Mouse (Mus musculus) erythroblast, embryonic 14.5 days (primary cell): ENCODE data around the gene Negr1. TPM values are rescaled to one million over a fixed set of nuclear protein-coding genes. Genes with fewer than 3 reads are reported as not detected.

Source experiments
- H3K27me3 ChIP-seq: 2 replicates; pipeline ENCODE4 v1.6.1; 2012; ENCODE audit warnings: inconsistent platforms; ENCODE audit not compliant: control insufficient read depth
- H3K36me3 ChIP-seq: 2 replicates; pipeline ENCODE4 v1.6.1; 2012; ENCODE audit warnings: mild to moderate bottlenecking, inconsistent platforms; ENCODE audit not compliant: control insufficient read depth
- H3K4me1 ChIP-seq: 2 replicates; pipeline ENCODE4 v1.6.1; 2012; ENCODE audit warnings: inconsistent platforms; ENCODE audit not compliant: control insufficient read depth
- H3K4me3 ChIP-seq: replicated peaks from 2 replicates; pipeline ENCODE3; 2012; ENCODE audit warnings: moderate library complexity, mild to moderate bottlenecking, inconsistent platforms
- H3K9me3 ChIP-seq: 2 replicates; pipeline ENCODE4 v1.6.1; 2012; ENCODE audit warnings: low read length, inconsistent platforms, mixed read lengths; ENCODE audit not compliant: control insufficient read depth
- GATA1 ChIP-seq: IDR thresholded peaks from 2 replicates; pipeline ENCODE4 v1.6.1; 2012; ENCODE audit warnings: low read length, inconsistent platforms, mixed read lengths
- TAL1 ChIP-seq: IDR thresholded peaks from 3 replicates; pipeline ENCODE4 v1.6.1; 2012; ENCODE audit warnings: low read length, inconsistent platforms, mixed read lengths
- polyA plus RNA-seq: library from polyadenylated mRNA; stranded (reverse); fragments of >175 nt; gene quantifications from 2 replicates; pipeline ENCODE4 v1.2.3, GENCODE M21; 2012

The Negr1 gene
- polyA plus RNA-seq, 1 experiment, result 0.02 TPM

DNA sequence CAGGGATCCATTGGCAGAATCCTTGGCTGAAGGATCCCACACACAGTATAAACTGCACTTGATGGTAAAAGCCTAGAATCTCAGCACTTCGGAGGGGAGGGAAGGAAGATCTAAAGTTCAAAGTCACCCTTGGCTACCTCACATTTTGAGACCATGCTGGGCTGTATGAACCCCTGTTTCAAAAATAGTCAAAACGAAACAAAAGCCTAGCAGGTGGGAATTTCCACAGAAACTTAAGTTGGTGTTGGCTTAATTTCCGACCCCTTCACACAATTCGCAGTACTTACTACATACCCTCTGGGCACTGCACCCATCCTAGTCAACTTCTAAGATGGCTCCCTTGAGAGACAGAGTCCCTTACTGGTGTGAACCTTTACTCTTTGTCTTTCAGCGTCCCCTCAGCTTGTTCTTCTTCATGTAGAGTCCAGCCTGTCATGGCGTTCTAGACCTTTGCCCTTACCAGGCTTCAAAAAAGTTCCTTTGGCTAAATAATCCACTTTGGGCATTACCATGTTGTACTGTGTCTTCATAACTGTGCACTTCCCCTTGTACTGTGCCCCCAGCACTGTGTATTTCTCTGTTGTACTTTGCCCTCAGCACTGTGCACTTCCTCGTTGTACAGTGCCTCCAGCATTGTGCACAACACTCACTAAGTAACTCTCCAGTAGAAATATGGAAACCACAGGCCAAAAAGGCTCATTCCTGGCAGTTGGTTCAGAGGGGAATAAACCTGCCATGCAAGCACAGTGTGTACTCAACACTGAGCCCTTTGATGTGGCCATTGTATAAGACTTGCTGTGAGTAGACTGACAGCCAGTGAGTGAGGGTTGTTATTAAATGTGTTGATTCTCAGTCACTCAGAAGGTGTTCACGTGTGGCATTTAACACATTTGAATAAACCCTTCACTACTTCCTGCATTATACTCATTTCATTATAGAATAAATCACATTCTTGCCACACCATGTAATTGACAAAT is 521.5 kb downstream of the Negr1 start:
- no peak overlapping the region for H3K4me3 ChIP-seq
- TF ChIP-seq GATA1, result no peak
- no peak for TF ChIP-seq TAL1
- H3K27me3 ChIP-seq, result no peaks in the 10 kb centered on the region
- H3K9me3 ChIP-seq, result peaks cover 6% of the 10 kb centered on the region; the same call in 1 of the 2 replicates
- no peaks in the 10 kb centered on the region for H3K36me3 ChIP-seq
- H3K4me1 ChIP-seq, result no peaks in the 10 kb centered on the region

DNA sequence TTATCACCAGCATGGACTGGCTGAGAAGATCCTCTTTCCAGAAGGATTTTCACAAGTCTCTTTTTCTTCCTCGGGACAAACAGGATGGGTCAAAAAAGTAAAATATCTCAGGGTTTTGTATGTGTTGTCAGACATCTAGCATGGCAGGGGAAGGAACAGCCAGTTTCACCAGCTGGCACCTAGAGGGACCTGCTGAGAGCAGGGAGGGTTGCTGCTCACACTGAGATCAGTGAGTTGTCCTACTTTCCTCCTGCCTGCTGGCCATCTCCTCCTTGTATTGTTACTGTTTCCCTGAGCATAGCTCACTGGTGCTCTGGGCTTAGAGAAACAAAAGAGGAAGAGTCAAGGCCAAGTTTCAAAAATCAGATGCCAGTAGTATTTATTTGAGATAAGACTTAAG is 523.6 kb downstream of the Negr1 start:
- no peak overlapping the region for H3K4me3 ChIP-seq
- H3K9me3 ChIP-seq, result peaks cover 3% of the 10 kb centered on the region; the same call in 1 of the 2 replicates
- H3K36me3 ChIP-seq, result no peaks in the 10 kb centered on the region
- no peaks in the 10 kb centered on the region for H3K27me3 ChIP-seq
- no peak for TF ChIP-seq TAL1
- TF ChIP-seq GATA1, result no peak
- H3K4me1 ChIP-seq, result no peaks in the 10 kb centered on the region

DNA sequence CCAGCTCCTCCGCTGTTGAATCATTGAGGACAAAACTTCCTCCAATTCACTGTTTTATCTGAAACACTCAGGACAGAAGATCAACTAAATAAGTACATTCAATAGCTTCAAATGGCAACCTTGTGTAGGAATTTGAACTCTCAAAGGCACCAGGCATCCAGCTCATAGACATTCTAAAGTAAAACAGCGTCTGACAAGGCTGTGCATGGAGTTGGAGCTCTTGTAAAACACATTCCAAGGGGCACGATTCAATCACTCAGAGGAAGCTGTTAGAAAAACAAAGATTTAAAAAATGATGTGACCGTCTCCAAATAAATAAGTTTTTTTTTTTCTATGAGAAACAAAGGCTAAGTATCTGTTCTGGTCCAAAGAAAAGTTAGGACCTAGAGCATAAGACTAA is 528.5 kb downstream of the Negr1 start:
- Histone ChIP-seq H3K9me3 (no peaks in the 10 kb centered on the region), H3K36me3 (no peaks in the 10 kb centered on the region), H3K4me3 (no peak overlapping the region), H3K4me1 (no peaks in the 10 kb centered on the region), H3K27me3 (no peaks in the 10 kb centered on the region)
- no peak for TF ChIP-seq TAL1
- TF ChIP-seq GATA1, result no peak

DNA sequence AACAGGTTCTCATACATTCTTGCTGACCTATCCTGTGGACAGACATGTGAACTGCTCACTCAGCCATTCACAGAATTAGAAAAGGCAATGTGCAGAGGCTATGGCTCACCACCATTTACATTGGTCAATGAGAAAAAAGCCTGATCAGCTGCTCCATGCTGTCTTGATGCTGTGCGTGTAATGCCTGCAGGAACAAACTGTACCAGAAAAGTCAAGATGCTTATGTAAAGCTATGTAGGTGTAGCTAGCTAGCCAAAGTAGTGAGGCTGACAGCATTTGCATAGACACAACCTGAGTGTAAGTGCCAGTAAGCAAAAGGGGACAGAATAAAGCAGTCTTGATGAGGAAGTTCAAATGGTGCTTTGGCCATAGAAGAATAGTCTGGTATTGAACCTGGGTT is 534.7 kb downstream of the Negr1 start:
- Histone ChIP-seq H3K27me3 (no peaks in the 10 kb centered on the region), H3K4me3 (no peak overlapping the region), H3K4me1 (no peaks in the 10 kb centered on the region), H3K36me3 (no peaks in the 10 kb centered on the region), H3K9me3 (peaks cover 5% of the 10 kb centered on the region)
- TF ChIP-seq GATA1 (no peak), TAL1 (no peak)

DNA sequence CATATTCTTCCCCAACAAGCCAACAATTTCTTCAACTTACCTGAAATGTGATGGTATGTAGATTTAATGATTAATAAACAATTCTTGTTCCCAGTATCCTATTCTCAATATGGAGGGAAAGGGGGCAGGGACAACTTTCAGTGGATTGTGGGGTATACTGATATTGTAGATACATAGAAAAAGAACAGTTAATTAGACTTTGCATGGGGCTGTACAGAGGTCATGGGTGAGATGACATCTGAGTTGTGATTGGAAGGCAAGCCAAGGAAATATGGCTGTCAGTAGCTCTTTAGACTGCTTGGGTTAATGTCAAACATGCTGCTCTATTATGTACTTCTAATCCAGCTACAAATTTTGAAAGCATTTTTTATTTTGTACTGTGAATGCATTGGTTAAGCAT is 535.9 kb downstream of the Negr1 start:
- Histone ChIP-seq H3K27me3 (no peaks in the 10 kb centered on the region), H3K4me3 (no peak overlapping the region), H3K9me3 (peaks cover 6% of the 10 kb centered on the region), H3K36me3 (no peaks in the 10 kb centered on the region), H3K4me1 (no peaks in the 10 kb centered on the region)
- TF ChIP-seq TAL1 (no peak), GATA1 (no peak)

DNA sequence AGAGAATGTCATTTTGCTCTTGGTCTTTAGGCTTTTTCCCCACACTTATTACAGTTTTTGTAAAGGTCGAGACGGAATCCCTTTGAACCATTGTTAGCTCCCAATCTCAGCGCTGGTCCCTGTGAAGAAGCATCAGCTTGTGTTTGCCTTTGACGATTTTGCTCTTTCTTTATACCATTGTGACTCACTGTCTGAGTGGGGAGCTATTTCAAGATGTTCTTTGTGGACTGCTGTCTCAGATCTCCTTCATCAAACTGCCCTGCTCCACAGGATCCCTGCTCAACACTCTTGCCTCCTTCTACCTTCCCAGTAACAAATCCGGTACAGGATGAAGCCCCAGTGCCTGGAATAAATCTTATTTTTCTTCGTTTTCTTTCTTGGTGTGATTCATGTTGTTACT is 536.8 kb downstream of the Negr1 start:
- Histone ChIP-seq H3K4me3 (no peak overlapping the region), H3K4me1 (no peaks in the 10 kb centered on the region), H3K36me3 (no peaks in the 10 kb centered on the region), H3K27me3 (no peaks in the 10 kb centered on the region), H3K9me3 (peaks cover 8% of the 10 kb centered on the region)
- no peak for TF ChIP-seq TAL1
- TF ChIP-seq GATA1, result no peak

DNA sequence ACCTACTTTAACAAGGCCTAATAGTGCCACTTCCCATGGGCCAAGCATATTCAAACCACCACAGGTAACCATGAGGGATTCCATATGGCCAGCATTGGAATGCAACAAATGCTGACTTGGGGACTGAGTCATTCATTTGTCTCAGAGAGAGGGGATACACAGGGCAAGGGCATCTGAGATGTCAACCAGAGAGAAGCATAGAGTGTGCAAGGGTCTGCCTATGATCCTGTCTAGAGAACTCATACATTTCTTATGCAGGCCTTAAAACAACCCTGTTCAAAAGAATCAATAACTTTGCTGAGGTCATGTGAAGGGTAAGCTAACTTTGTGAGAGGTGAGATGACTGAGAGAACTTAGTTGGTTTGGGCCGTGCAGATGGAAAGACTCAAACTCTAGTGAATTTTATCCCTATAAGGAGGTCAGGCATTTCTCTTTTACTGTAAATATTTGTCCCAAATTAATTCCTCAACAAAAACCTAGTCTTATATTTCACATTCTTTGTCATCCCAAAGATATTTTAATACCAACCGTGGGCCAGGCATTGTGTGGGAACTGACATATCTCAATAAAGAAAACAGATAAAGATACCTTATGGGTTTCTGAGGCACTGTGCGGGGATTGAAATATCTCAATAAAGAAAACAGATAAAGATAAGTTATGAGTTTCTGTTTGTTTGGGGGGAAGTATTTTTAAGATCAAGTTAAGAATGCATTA is 543.4 kb downstream of the Negr1 start:
- no peak for TF ChIP-seq TAL1
- no peak for TF ChIP-seq GATA1
- Histone ChIP-seq H3K4me3 (no peak overlapping the region), H3K27me3 (no peaks in the 10 kb centered on the region), H3K36me3 (no peaks in the 10 kb centered on the region), H3K4me1 (no peaks in the 10 kb centered on the region), H3K9me3 (peaks cover 5% of the 10 kb centered on the region)

DNA sequence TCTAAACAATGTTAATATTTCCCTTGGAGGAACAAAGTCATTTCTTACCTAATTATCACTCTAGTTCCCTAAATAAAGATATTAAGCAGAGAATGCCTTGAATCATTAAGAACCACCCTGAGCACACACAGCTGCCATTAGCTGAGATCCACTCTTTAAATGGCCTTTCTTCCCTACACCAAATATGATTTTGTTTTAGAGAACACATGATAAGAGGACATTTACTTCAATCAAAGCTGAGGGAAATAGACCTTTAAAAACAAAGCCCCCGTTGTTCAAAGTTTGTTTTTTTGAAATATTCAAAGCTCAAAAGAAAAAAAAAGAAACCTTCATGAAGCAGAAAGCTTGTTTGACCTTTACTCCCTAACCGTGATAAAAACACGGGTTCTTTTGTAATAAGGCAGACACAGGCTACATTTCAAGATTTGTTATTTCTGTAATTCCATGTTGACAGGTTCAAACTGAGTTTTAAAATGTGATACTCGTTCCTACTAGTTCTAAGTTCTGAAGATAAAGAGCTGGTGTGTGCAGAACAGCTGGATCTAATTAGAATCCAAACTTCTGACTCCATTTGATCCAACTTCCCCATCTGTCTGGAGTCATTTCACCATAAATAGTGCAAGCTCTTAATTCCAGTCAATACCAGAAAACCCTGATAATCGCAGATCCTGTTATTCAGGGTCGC is 544.1 kb downstream of the Negr1 start:
- TF ChIP-seq TAL1, result no peak
- H3K36me3 ChIP-seq, result no peaks in the 10 kb centered on the region
- no peaks in the 10 kb centered on the region for H3K27me3 ChIP-seq
- H3K4me3 ChIP-seq, result no peak overlapping the region
- H3K4me1 ChIP-seq, result no peaks in the 10 kb centered on the region
- H3K9me3 ChIP-seq, result peaks cover 2% of the 10 kb centered on the region; the same call in 1 of the 2 replicates

DNA sequence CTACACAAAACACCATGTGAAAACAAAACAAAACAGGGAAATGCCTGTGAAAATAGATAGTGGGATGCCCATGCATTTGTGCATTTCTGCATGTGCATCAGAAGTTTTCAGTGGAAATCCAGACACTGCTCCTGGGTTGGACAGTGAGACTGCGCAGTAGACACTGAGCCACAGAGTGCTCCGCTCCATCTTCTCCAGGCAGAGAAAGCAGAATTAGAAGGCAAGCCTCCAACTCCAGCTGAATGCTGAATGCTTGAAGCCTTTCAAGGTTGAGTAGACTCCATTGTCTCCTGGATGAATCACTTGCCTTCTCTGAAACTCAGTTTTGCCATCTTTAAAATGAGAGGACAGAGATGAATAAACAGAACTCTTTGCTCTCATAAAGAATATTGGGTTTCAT is 546.6 kb downstream of the Negr1 start:
- TF ChIP-seq TAL1 (no peak), GATA1 (no peak)
- Histone ChIP-seq H3K27me3 (no peaks in the 10 kb centered on the region), H3K4me1 (no peaks in the 10 kb centered on the region), H3K4me3 (no peak overlapping the region), H3K36me3 (no peaks in the 10 kb centered on the region), H3K9me3 (no peaks in the 10 kb centered on the region)
